Mouse (Mus musculus) 416B (cell line): Measurements from ENCODE around the gene Cyp4f14.

Experiments
- DNase-seq: peaks from one replicate; pipeline ENCODE4 v3.0.0; 2011; ENCODE audit warnings: low read depth

Gene Cyp4f14

GRCm38 (mm10) chr17:32917131-32917530, at the start of gene Cyp4f14:
TSS of gene Cyp4f14 (minus strand) at chr17:32917342.
- DNase-seq = no peak

GRCm38 (mm10) chr17:32965623-32966290, 48.6 kb upstream of the Cyp4f14 start, which contains the start of gene Zfp472:
TSS of gene Zfp472 (plus strand) at chr17:32965814.
- peak; percentile 94 for DNase-seq

GRCm38 (mm10) chr17:32965253-32965622, 48.1 kb upstream of the Cyp4f14 start:
- DNase-seq = no peak

GRCm38 (mm10) chr17:32951441-32951840, 34.3 kb upstream of the Cyp4f14 start:
- peak; percentile 76 for DNase-seq

DNA sequence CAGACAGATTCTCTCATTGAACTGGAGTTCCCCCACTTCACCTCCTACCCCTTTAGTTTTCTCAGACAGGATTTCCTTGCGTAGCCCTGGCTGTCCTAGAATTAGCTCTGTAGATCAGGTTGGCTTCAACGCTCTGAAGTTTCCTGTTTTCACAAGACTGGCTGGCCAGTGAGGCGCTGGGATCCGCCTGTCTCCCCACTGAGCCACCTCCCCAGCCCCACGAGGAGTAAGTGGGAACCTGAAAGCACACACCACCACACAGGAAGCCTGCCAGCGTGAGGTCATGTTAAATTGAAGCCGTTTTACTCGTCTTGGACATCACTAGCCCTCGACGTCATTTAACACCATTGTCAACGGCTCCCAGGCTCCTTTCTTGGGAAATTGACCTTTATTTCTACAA, 33.9 kb upstream of the Cyp4f14 start:
- DNase-seq = peak; percentile 53

GRCm38 (mm10) chr17:32950136-32950535, 33.0 kb upstream of the Cyp4f14 start:
- DNase-seq = peak; percentile 36

- peak; percentile 96 for DNase-seq
Measured at GRCm38 (mm10) chr17:32947215-32947914, 30.2 kb upstream of the Cyp4f14 start, which contains the start of gene Cyp4f13. TSS of gene Cyp4f13 (minus strand) at chr17:32947402.

DNA sequence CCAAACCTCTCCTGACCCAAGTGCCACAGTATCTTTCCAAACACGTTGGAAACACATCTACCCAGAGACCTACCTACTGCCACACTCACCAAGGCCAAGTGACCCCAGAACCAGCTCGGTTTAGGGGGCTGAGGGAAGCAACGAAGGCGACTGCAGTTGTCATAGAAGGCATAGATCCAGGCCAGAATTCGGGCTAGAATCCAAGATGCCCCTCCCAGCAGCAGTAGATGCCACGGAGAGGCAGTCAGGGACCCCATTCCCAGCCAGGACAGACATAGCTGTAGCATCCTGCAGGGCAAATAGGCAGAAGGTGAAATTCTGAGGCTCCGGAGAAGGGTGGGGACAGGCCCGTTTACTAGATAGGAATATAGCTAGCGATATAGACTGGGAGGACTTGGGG, 29.6 kb upstream of the Cyp4f14 start:
- no peak for DNase-seq

- peak; percentile 64 for DNase-seq
Measured at GRCm38 (mm10) chr17:32944402-32945035, 27.4 kb upstream of the Cyp4f14 start.

DNA sequence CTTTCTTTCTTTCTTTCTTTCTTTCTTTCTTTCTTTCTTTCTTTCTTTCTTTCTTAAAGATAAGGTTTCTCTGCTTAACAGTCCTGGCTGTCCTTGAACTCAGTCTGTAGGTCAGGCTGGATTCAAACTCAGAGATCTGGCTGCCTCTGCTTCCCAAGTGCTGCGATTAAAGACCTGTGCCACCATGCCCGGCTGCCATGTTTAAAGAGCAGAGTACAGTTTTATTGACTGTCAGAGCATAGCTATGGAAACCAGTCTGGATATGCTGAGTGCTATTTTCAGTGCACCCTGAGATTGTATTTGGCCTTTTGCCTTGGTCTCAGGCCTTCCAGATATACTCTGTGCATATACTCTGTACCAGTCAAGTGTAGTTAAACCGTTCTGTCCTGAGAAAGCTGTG, 26.5 kb upstream of the Cyp4f14 start:
- no peak for DNase-seq

DNA sequence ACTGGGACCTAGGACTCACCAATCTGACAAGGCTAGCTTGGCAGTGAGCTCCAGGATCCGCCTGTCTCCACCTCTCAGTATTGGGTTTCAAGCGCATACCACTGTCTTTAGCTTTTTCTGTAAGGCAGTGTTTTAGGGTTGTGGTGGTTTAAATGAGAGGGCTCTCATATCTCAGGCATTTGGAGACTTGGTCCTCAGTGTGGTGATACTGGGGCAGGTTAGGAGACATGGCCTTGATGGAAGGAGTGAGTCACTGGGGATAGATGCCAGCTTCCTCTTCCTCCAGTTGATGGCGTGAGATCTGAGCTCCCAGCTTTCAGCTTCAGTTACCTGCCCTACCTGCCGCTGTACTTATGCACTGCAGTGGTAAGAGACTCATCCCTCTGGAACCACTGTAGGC, 22.7 kb upstream of the Cyp4f14 start:
- peak; percentile 62 for DNase-seq

- DNase-seq = no peak
Measured at GRCm38 (mm10) chr17:32927803-32928202, 10.7 kb upstream of the Cyp4f14 start.

- no peak for DNase-seq
Measured at GRCm38 (mm10) chr17:32924658-32925312, 7.6 kb upstream of the Cyp4f14 start.

- no peak for DNase-seq
Measured at GRCm38 (mm10) chr17:32923681-32924080, 6.5 kb upstream of the Cyp4f14 start.

GRCm38 (mm10) chr17:32919123-32919522, 2.0 kb upstream of the Cyp4f14 start:
- DNase-seq = no peak

DNA sequence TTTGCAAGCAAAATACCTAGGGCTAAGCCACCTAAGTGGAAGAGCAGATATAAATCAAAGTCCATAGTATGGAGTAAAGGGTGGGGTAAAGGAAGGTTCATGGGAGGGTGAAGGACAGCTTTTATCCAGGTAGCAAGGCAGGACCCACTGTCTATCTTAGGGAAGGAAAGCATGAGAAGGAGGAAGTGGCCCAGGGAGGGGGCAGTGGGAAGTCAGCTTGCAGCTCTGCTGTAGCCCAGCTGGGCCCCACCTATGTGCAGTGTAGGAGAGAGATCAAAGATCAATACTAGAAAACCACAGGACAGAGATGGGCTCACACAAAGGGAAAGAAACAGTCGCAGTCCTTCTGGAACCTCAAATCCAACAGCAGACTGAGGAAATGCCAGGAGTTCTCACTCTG, 1.1 kb downstream of the Cyp4f14 start:
- no peak for DNase-seq

GRCm38 (mm10) chr17:32906172-32906571, 11.0 kb downstream of the Cyp4f14 start:
- DNase-seq = no peak

GRCm38 (mm10) chr17:32905239-32905638, 11.9 kb downstream of the Cyp4f14 start:
- peak; percentile 34 for DNase-seq

DNA sequence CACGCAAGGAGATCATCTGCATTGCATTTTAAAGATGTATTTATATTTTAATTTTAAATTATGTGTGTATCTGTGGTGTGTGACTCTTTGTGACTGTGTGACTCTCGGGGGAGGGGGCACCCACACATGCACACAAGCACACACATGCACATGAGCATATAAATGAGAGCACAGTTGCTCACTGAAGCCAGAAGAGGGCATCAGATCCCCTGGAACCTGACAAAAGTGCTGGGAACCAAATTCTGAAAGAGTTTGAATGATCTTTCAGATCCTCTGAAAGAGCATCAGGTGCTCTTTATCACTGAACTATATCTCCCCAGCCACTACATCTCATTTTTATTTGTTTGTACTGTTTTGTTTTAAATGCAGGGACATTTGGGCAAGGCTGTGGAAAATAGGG, 12.7 kb downstream of the Cyp4f14 start:
- peak; percentile 55 for DNase-seq

DNA sequence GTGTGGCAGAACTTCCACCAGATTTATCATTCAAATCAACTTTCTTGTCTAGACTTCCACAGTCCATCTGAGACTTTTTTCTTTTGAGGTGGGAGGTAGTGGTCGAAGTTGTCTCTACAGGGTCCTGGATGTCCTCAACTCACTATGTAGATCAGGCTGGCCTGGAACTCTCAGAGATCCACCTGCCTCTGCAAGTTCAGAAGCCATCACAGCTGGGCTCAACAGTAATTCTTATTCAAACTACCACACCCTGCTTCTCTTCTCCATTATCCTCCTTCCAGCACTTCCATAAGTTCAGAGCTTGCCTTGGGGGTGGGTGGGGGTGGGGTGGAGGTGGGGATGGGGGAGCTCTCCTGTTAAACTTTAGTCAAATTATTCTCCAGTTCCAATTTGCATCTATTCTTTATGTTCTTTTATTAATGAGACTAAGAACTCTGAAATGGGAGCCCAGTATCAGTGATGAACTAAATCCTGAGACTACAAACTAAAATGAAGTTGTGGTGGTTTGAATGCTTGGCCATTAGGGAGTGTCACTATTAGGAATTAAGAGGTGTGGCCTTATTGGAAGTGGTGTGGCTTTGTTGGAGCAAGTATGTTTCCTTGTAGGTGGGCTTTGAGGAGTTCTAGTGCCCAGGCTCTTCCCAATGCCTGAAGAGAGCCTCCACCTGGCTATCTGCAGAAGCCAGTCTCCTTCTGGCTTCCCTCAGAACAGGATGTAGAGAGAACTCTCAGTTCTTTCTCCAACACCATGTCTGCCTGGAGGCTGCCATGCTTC, 15.2 kb downstream of the Cyp4f14 start:
- no peak for DNase-seq

- DNase-seq = no peak
Measured at GRCm38 (mm10) chr17:32895421-32895820, 21.7 kb downstream of the Cyp4f14 start.

GRCm38 (mm10) chr17:32893901-32894300, 23.2 kb downstream of the Cyp4f14 start:
- DNase-seq = peak; percentile 15
